Mouse (Mus musculus) embryonic facial prominence, embryonic 15.5 days (tissue): ENCODE measurements around the gene Pde10a. TPM values are rescaled to one million over a fixed set of nuclear protein-coding genes. Genes with fewer than 3 reads are reported as not detected.

Source experiments
- ATAC-seq: fragments of 200-750 bp; cut with Nextera tagmentation; 2 replicates; pipeline ENCODE4 v1.8.0; 2017; ENCODE audit warnings: low read depth, moderate TSS enrichment; ENCODE audit not compliant: insufficient number of reproducible peaks, low FRiP score, low TSS enrichment
- H3K27ac ChIP-seq: fragments of 300-500 bp; sonication (generic); replicated peaks from 2 replicates; pipeline ENCODE4 v1.5.1; 2015; ENCODE audit warnings: mild to moderate bottlenecking, inconsistent platforms
- H3K27me3 ChIP-seq: fragments of 300-500 bp; sonication (generic); 2 replicates; pipeline ENCODE4 v1.6.1; 2015; ENCODE audit warnings: inconsistent platforms
- H3K36me3 ChIP-seq: fragments of 300-500 bp; sonication (generic); 2 replicates; pipeline ENCODE4 v1.6.1; 2015; ENCODE audit warnings: mild to moderate bottlenecking, inconsistent platforms
- H3K4me1 ChIP-seq: fragments of 300-500 bp; sonication (generic); 2 replicates; pipeline ENCODE4 v1.6.1; 2015; ENCODE audit warnings: inconsistent platforms
- H3K4me2 ChIP-seq: fragments of 300-500 bp; sonication (generic); replicated peaks from 2 replicates; pipeline ENCODE4 v1.6.1; 2015; ENCODE audit warnings: mild to moderate bottlenecking, inconsistent platforms
- H3K4me3 ChIP-seq: fragments of 300-500 bp; sonication (generic); replicated peaks from 2 replicates; pipeline ENCODE4 v1.5.1; 2015; ENCODE audit warnings: mild to moderate bottlenecking, inconsistent platforms
- H3K9ac ChIP-seq: fragments of 300-500 bp; sonication (generic); 2 replicates; pipeline ENCODE4 v1.6.1; 2015; ENCODE audit warnings: inconsistent platforms
- H3K9me3 ChIP-seq: fragments of 300-500 bp; sonication (generic); replicated peaks from 2 replicates; pipeline ENCODE4 v1.6.1; 2016; ENCODE audit warnings: inconsistent platforms
- WGBS: fragments of 180-500 bp; shearing (Covaris S2); methylation state at CpG from one replicate; pipeline ENCODE4 v1.1.7; 2015; 5-methylcytosine and 5-hydroxymethylcytosine counted together
- polyA plus RNA-seq: library from polyadenylated mRNA; unstranded; fragments of >200 nt; fragmentation: Nextera tagmentation; extraction: Ambion mirVana; gene quantifications from 2 replicates; pipeline ENCODE4 v1.2.1, GENCODE M21; 2015

Gene Pde10a
- polyA plus RNA-seq, 1 experiment from 2014 or later, result 3.0 TPM

DNA sequence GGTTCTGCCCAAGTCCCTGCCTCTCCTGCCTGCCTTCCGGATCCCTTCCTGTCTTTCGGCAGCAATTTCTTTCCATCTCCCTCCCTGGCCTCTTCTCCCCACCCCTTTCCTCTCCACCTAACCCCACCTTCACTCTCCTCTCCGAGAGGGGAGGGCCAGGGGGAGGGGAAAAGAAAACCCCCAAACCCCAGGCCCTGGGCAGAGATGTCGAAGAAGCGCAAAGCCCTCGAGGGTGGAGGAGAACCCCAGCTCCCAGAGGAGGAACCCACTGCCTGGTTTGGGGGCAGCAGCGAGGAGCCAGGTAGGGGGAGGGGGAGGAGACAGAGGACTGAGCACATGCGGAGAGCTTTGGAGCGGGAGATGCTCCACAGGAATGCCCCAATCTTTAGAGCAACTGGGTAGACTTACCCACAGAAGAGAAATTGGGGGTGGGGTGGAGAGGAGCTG, 1.7 kb downstream of the Pde10a start:
- Histone ChIP-seq H3K9ac (no peak overlapping the region), H3K27me3 (peaks cover 46% of the 10 kb centered on the region), H3K9me3 (no peaks in the 10 kb centered on the region), H3K4me1 (peaks cover 18% of the 10 kb centered on the region), H3K27ac (no peak overlapping the region), H3K4me2 (peak overlapping the region; percentile 96; the same call in 1 of the 2 replicates), H3K4me3 (peak overlapping the region; percentile 52), H3K36me3 (no peaks in the 10 kb centered on the region)
- ATAC-seq, result no peak
- 10% methylated on average over 8 of the region's 9 CpGs for WGBS

DNA sequence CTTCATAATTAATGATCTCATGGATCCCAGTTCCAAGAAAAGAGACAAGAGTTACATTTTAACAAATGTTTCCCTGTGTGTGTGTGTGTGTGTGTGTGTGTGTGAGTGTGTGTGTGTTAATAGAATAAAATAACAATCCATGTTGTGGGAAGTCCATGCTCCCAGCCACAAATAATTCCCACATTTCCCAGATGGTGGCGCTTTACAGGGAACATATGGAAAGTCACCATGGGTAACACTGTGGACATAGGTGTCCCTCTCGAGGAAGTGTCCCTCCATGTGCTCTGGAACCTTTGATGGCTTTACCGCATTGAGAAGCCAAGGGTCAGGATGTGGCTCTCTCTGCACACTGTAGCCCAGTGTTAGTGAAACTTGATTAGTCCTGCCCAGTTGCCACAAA, 3.5 kb downstream of the Pde10a start:
- WGBS, result 77% methylated on average over 3 of the region's 3 CpGs
- ATAC-seq, result no peak

DNA sequence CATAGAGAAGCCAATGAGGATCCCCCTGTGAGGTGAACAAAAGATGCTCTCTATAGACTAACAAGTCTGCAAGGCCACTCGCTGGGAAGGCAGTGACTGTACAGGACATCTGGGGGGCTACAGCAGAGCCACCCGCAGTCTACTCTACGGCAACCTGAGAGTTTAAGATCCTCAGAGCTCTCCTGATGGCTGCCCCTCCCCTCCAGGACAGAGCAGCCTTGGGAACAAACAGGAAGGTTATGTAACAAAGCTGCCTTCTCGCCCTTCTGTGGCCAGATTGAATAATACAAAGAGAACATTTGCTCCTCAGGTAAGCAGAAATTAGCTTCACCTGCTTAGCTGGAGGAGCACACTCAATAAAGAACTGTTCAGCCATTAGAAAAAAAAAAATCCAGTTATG, 7.4 kb downstream of the Pde10a start:
- no peaks in the 10 kb centered on the region for H3K4me1 ChIP-seq
- no peaks in the 10 kb centered on the region for H3K36me3 ChIP-seq
- no peak overlapping the region for H3K9ac ChIP-seq
- 67% methylated on average over 4 of the region's 4 CpGs for WGBS
- no peak for ATAC-seq
- no peaks in the 10 kb centered on the region for H3K9me3 ChIP-seq
- H3K4me2 ChIP-seq, result no peak overlapping the region
- no peak overlapping the region for H3K4me3 ChIP-seq
- H3K27me3 ChIP-seq, result no peaks in the 10 kb centered on the region
- H3K27ac ChIP-seq, result no peak overlapping the region

More for the DNA sequence above, 3.5 kb downstream of the Pde10a start:
- Histone ChIP-seq H3K36me3 (no peaks in the 10 kb centered on the region), H3K4me2 (no peak overlapping the region), H3K4me1 (peaks cover 16% of the 10 kb centered on the region), H3K9ac (no peak overlapping the region), H3K9me3 (no peaks in the 10 kb centered on the region), H3K4me3 (no peak overlapping the region), H3K27me3 (peaks cover 37% of the 10 kb centered on the region), H3K27ac (no peak overlapping the region)

- Histone ChIP-seq H3K4me3 (no peak overlapping the region), H3K27me3 (no peaks in the 10 kb centered on the region), H3K27ac (no peak overlapping the region), H3K9me3 (no peaks in the 10 kb centered on the region), H3K4me1 (no peaks in the 10 kb centered on the region), H3K36me3 (no peaks in the 10 kb centered on the region), H3K9ac (no peak overlapping the region), H3K4me2 (no peak overlapping the region)
- no peak for ATAC-seq
- WGBS, result 53% methylated on average over 3 of the region's 3 CpGs
These were observed 8.7 kb downstream of the Pde10a start for GRCm38 (mm10) chr17:8533828-8534227.

- no peak overlapping the region for H3K9ac ChIP-seq
- no peaks in the 10 kb centered on the region for H3K36me3 ChIP-seq
- H3K4me3 ChIP-seq, result no peak overlapping the region
- no peak overlapping the region for H3K4me2 ChIP-seq
- H3K9me3 ChIP-seq, result no peaks in the 10 kb centered on the region
- no peak overlapping the region for H3K27ac ChIP-seq
- no peaks in the 10 kb centered on the region for H3K27me3 ChIP-seq
- H3K4me1 ChIP-seq, result no peaks in the 10 kb centered on the region
- ATAC-seq, result no peak
- WGBS, result 68% methylated on average over 6 of the region's 6 CpGs
These were observed 11.3 kb downstream of the Pde10a start for GRCm38 (mm10) chr17:8536522-8536921.

GRCm38 (mm10) chr17:8538102-8538501, 12.9 kb downstream of the Pde10a start:
- no peak overlapping the region for H3K4me3 ChIP-seq
- H3K9ac ChIP-seq, result no peak overlapping the region
- H3K27me3 ChIP-seq, result no peaks in the 10 kb centered on the region
- H3K36me3 ChIP-seq, result no peaks in the 10 kb centered on the region
- no peak for ATAC-seq
- H3K9me3 ChIP-seq, result no peaks in the 10 kb centered on the region
- WGBS, result 71% methylated on average over 3 of the region's 3 CpGs
- no peak overlapping the region for H3K27ac ChIP-seq
- no peak overlapping the region for H3K4me2 ChIP-seq
- 0 out of 2 replicates have a peak, but pooled peaks cover 5% of the 10 kb centered on the region for H3K4me1 ChIP-seq

GRCm38 (mm10) chr17:8541974-8542538, 16.9 kb downstream of the Pde10a start:
- no peaks in the 10 kb centered on the region for H3K9me3 ChIP-seq
- ATAC-seq, result no peak; the same call in 1 of the 2 replicates
- 32% methylated on average over 14 of the region's 14 CpGs for WGBS
- H3K4me1 ChIP-seq, result 0 out of 2 replicates have a peak, but pooled peaks cover 5% of the 10 kb centered on the region
- no peak overlapping the region for H3K27ac ChIP-seq
- H3K9ac ChIP-seq, result no peak overlapping the region
- no peak overlapping the region for H3K4me2 ChIP-seq
- no peak overlapping the region for H3K4me3 ChIP-seq
- no peaks in the 10 kb centered on the region for H3K36me3 ChIP-seq
- H3K27me3 ChIP-seq, result no peaks in the 10 kb centered on the region

DNA sequence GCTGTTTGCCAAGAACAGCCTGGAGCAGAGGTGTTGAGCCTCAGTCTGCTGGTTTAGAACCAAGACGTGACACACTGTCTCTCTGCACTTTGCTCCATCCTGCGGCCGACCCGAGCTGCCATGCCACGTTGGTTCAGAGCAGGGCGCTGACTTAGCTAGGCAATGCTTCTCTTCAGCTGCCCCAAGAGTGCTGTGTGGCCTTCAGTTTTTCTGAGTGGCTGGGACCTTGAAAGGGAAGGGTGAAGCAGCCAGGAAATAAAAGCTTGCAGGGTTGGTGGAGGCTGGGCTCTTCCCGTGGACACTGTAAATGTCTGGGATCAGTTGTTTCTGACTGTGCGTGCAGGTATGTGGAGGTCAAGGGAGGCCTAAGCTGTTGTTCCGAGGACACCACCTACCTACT, 21.2 kb downstream of the Pde10a start:
- Histone ChIP-seq H3K9me3 (no peaks in the 10 kb centered on the region), H3K9ac (no peak overlapping the region), H3K27me3 (no peaks in the 10 kb centered on the region), H3K4me2 (no peak overlapping the region), H3K4me3 (no peak overlapping the region), H3K27ac (no peak overlapping the region), H3K4me1 (0 out of 2 replicates have a peak, but pooled peaks cover 5% of the 10 kb centered on the region), H3K36me3 (no peaks in the 10 kb centered on the region)
- no peak for ATAC-seq
- 86% methylated on average over 9 of the region's 9 CpGs for WGBS

DNA sequence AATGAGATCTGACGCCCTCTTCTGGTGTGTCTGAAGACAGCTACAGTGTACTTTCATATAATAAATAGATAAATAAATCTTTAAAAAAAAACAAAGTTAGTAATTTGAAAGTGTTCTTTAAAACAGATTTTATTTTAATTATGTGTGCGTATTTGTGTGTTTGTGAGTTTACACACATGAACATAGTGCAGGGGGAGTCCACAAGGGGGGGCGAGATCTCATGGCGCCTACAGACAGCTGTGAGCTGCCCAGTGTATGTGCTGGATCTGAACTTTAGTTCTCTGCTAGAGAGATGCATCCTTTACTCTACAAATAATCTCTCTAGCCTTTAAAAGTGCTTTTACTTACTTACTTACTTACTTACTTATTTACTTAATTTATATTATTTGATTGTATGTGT, 23.6 kb downstream of the Pde10a start:
- no peaks in the 10 kb centered on the region for H3K9me3 ChIP-seq
- ATAC-seq, result no peak
- H3K4me2 ChIP-seq, result no peak overlapping the region
- H3K27ac ChIP-seq, result no peak overlapping the region
- no peak overlapping the region for H3K9ac ChIP-seq
- H3K27me3 ChIP-seq, result no peaks in the 10 kb centered on the region
- H3K4me1 ChIP-seq, result no peaks in the 10 kb centered on the region
- no peak overlapping the region for H3K4me3 ChIP-seq
- 83% methylated on average over 4 of the region's 4 CpGs for WGBS
- no peaks in the 10 kb centered on the region for H3K36me3 ChIP-seq

DNA sequence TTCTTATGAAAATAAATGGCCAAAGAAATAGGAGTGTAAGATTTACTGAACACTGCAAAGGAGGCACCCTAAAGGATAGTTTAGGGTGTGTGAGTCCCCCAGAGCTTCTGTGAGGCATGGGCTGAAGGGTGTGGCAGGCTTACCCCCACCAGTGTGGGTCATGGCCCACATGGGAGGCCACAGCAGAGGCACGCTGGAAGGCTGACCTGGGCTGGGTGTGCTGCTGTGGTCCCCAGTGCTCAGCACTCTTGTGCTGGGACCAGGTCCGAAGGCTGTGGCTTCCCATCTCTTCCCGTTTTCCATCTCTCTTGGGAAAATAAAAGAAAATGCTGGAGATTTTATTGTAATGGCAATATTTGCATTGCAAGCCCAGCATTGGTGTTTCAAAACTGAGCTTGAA, 26.5 kb downstream of the Pde10a start:
- H3K27me3 ChIP-seq, result no peaks in the 10 kb centered on the region
- H3K4me1 ChIP-seq, result no peaks in the 10 kb centered on the region
- no peaks in the 10 kb centered on the region for H3K36me3 ChIP-seq
- ATAC-seq, result no peak
- H3K4me2 ChIP-seq, result no peak overlapping the region
- no peak overlapping the region for H3K4me3 ChIP-seq
- H3K9me3 ChIP-seq, result no peaks in the 10 kb centered on the region
- no peak overlapping the region for H3K9ac ChIP-seq
- WGBS, result 80% methylated on average over 3 of the region's 3 CpGs
- no peak overlapping the region for H3K27ac ChIP-seq

DNA sequence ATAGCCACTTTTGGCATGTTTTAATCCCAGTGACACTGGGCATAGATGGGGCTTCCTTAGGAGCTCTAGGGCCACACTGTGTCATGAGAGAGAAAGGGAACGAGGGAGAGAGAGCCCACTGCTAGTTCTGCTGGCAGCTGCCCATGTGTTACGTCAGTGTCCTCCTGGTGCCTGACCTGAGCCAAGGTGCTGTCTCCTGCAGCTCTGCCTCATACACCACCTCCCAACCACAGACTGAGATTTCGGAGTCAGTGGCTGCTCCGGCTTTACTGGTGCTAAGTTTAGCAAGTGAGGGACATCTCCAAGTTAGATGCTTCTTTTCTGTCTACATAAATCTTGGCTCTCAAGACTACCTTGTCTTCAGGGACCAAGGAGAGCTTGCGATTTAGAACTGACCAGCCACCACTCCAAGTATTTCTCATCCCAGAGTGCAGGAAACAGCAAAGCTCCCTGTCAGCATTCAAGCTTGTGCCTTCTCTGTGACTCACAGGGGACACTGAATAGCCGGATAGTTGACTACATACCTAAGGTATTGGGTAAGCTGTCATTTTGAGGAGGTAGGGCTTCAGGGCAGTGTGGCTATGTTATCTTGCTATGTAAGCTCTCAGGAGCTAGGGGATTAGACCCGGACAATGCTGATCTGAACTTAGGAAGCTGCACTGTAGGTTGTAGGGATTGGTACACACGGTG, 27.3 kb downstream of the Pde10a start:
- Histone ChIP-seq H3K27ac (no peak overlapping the region), H3K4me2 (no peak overlapping the region), H3K9me3 (no peaks in the 10 kb centered on the region), H3K9ac (no peak overlapping the region), H3K4me3 (no peak overlapping the region), H3K27me3 (no peaks in the 10 kb centered on the region), H3K4me1 (no peaks in the 10 kb centered on the region), H3K36me3 (no peaks in the 10 kb centered on the region)
- WGBS, result 72% methylated on average over 8 of the region's 8 CpGs
- no peak for ATAC-seq

DNA sequence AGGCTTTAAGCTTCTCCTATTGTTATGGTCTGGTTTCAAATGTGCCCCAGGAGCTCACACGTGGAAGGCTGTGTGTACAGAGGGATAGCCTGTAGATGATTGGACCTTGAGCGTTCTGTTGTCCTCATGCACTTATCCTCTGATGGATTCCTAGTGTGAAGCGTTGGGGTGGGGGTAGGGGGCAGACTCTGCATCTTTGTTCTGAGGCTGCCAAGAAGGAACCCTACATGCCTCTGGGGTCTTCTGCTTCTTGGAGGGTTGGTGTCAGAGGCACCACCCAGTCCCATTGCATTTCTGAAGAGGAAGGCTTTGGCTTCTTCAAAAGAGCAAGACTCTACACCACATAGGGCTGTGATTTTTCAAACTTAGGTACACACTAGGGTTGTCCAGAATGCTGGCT, 28.4 kb downstream of the Pde10a start:
- no peaks in the 10 kb centered on the region for H3K9me3 ChIP-seq
- H3K27me3 ChIP-seq, result no peaks in the 10 kb centered on the region
- no peak overlapping the region for H3K4me2 ChIP-seq
- no peaks in the 10 kb centered on the region for H3K4me1 ChIP-seq
- no peak overlapping the region for H3K9ac ChIP-seq
- 79% methylated on average over 3 of the region's 3 CpGs for WGBS
- ATAC-seq, result no peak
- no peak overlapping the region for H3K4me3 ChIP-seq
- H3K27ac ChIP-seq, result no peak overlapping the region
- no peaks in the 10 kb centered on the region for H3K36me3 ChIP-seq
